Comparison of ENCODE assay signal across 9 mouse cellular contexts in the genomic region with DNA sequence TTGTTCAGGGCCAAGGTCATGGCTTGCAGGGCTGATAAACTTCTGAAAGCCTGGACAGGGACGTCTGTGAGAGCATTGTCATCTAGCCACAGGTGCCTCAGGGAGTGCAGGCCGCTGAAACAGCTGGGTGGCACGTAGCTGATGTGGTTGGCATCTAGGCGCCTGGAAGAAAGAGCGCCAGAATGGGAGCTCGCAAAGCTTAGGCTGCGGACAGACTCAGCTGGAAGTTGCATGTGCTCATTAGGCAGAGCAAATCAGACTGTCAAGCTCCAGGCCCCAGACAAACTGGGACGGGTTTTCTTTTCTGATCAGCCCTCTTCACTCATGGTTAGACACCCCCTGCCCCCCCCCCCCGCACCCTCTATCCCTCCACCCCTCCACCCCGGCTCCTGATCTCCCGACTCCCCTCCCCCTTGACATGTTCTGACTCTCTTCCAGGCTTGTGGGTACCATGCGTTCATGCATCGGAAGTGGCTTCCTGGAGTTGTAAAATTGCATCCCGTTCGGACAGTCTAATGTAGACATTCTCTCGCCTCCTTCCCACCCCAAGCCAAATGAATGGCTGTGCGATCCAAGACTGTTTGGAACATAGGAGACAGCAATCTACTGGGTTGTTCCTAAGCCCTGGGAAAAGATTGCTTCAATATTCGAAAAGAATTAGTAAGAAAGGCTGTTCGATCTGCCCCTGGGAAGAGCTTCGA.
DNase-seq lines count a peak whose midpoint lies in the region; ATAC-seq and TF ChIP-seq lines count a peak whose summit lies in the region.
"Had no signal": no experiment of that assay in that cellular context is flagged by ENCODE, and none has a peak within 500 bp of the region (broad histone marks: within the 10 kb centered on the region; RNA-seq: fewer than 3 reads in every experiment).

No protein-coding gene starts in this region.

- peak overlapping the region; percentile 35; the same call in 1 of the 2 replicates for H3K27ac ChIP-seq in gastrocnemius, adult 2 months
- peak overlapping the region; percentile 46; the same call in 1 of the 2 replicates for H3K27ac ChIP-seq in bone marrow, adult 2 months (ENCODE audit: control insufficient read depth, insufficient read depth, low read depth, low read length, poor library complexity)
- H3K27ac ChIP-seq in forebrain, embryonic 15.5 days (replicated peaks), result no peak overlapping the region
- H3K27ac ChIP-seq in liver, embryonic 13.5 days, result no peak overlapping the region
- no peak overlapping the region for H3K27ac ChIP-seq in stomach, embryonic 14.5 days (ENCODE audit: low read length)

- H3K4me2 ChIP-seq in forebrain, embryonic 15.5 days (replicated peaks), result peak overlapping the region; percentile 32
- H3K4me2 ChIP-seq in liver, embryonic 13.5 days, result peak overlapping the region; percentile 32
- peak overlapping the region; percentile 40 for H3K4me2 ChIP-seq in stomach, embryonic 14.5 days (replicated peaks; ENCODE audit: low read depth, low read length)

- intact Hi-C loops in gastrocnemius, adult 2 months (cut with DNase I), result no loop called here
- intact Hi-C loops in left cerebral cortex, postnatal 36 days (cut with DNase I), result loop anchor here (10.0 kb wide), 1 partner anchor 106 kb away; a partner anchor contains a TSS

- no peaks in the 10 kb centered on the region for H3K4me1 ChIP-seq in bone marrow, adult 2 months (ENCODE audit: control insufficient read depth, insufficient read depth, low read length)
- H3K4me1 ChIP-seq in forebrain, embryonic 15.5 days, result peaks cover 9% of the 10 kb centered on the region
- H3K4me1 ChIP-seq in liver, embryonic 13.5 days (replicated peaks), result no peaks in the 10 kb centered on the region
- H3K4me1 ChIP-seq in stomach, embryonic 14.5 days (ENCODE audit: control insufficient read depth, insufficient read depth, low read length), result no peaks in the 10 kb centered on the region

- peak overlapping the region; percentile 56 for H3K4me3 ChIP-seq in gastrocnemius, adult 2 months
- H3K4me3 ChIP-seq in bone marrow, adult 2 months (replicated peaks; ENCODE audit: control insufficient read depth, low read depth, low read length), result peak overlapping the region; percentile 37
- peak overlapping the region; percentile 16; the same call in 1 of the 2 replicates for H3K4me3 ChIP-seq in forebrain, embryonic 15.5 days
- no peak overlapping the region for H3K4me3 ChIP-seq in liver, embryonic 13.5 days (replicated peaks)
- no peak overlapping the region for H3K4me3 ChIP-seq in stomach, embryonic 14.5 days (ENCODE audit: low read depth, low read length)

- no peak for TF ChIP-seq CTCF in gastrocnemius, adult 2 months (IDR thresholded peaks at IDR 0.05)
- no peak for TF ChIP-seq CTCF in bone marrow, adult 2 months (IDR thresholded peaks at IDR 0.05; ENCODE audit: control insufficient read depth, insufficient read depth, low read length)

- no peaks in the 10 kb centered on the region for H3K36me3 ChIP-seq in forebrain, embryonic 15.5 days
- H3K36me3 ChIP-seq in liver, embryonic 13.5 days, result no peaks in the 10 kb centered on the region
- H3K36me3 ChIP-seq in stomach, embryonic 14.5 days (ENCODE audit: control insufficient read depth, insufficient read depth, low read length), result no peaks in the 10 kb centered on the region

- no peak for DNase-seq in gastrocnemius, adult 2 months
- DNase-seq in gastrocnemius, postnatal 25 days, result no peak
- DNase-seq in liver, embryonic 13.5 days, result no peak
- DNase-seq in left cerebral cortex, postnatal 36 days (ENCODE audit: low spot score in 2 of 2), result no peak
- DNase-seq in urinary bladder, postnatal 36 days (ENCODE audit: low spot score in 2 of 2), result no peak

- TF ChIP-seq POLR2A in bone marrow, adult 2 months (IDR thresholded peaks at IDR 0.05; ENCODE audit: borderline replicate concordance, control insufficient read depth, low read depth, low read length), result no peak

- 13% methylated on average over 20 of the region's 20 CpGs for WGBS in bone marrow, adult 2 months
- WGBS in forebrain, embryonic 15.5 days, result 10% methylated on average over 19 of the region's 20 CpGs
- 35% methylated on average over 20 of the region's 20 CpGs for WGBS in liver, embryonic 13.5 days (ENCODE audit: insufficient replicate concordance)
- WGBS in stomach, embryonic 14.5 days, result 21% methylated on average over 20 of the region's 20 CpGs

- no peak overlapping the region for H3K9ac ChIP-seq in forebrain, embryonic 15.5 days (replicated peaks)
- no peak overlapping the region for H3K9ac ChIP-seq in liver, embryonic 13.5 days
- no peak overlapping the region for H3K9ac ChIP-seq in stomach, embryonic 14.5 days (replicated peaks; ENCODE audit: low read depth, low read length)

- peaks cover 65% of the 10 kb centered on the region for H3K27me3 ChIP-seq in forebrain, embryonic 15.5 days
- no peaks in the 10 kb centered on the region for H3K27me3 ChIP-seq in liver, embryonic 13.5 days
- H3K27me3 ChIP-seq in stomach, embryonic 14.5 days (ENCODE audit: control insufficient read depth, insufficient read depth, low read length), result no peaks in the 10 kb centered on the region
- H3K27me3 ChIP-seq: CH12.LX had no signal

- ATAC-seq in forebrain, embryonic 15.5 days (replicated peaks), result peak; percentile 69
- no peak for ATAC-seq in liver, embryonic 13.5 days (ENCODE audit: low read depth)
- 0 out of 2 replicates have a peak, but pooled peaks have one; percentile 49 for ATAC-seq in stomach, embryonic 14.5 days (ENCODE audit: insufficient number of reproducible peaks, insufficient read depth, low FRiP score, low read depth)

- no peaks in the 10 kb centered on the region for H3K9me3 ChIP-seq in forebrain, embryonic 15.5 days
- H3K9me3 ChIP-seq in liver, embryonic 13.5 days (replicated peaks), result no peaks in the 10 kb centered on the region
- H3K9me3 ChIP-seq in stomach, embryonic 14.5 days (ENCODE audit: control insufficient read depth, low read depth, low read length), result no peaks in the 10 kb centered on the region

Comparison
In these comparisons a context has a peak if more than half of its experiments do, and no peak if none do; other contexts are left out.
1. H3K27ac ChIP-seq: peak in gastrocnemius, adult 2 months (single experiment) and bone marrow, adult 2 months (single experiment); none in forebrain, embryonic 15.5 days (single experiment), liver, embryonic 13.5 days (single experiment) and stomach, embryonic 14.5 days (single experiment).
2. H3K4me3 ChIP-seq: peak in gastrocnemius, adult 2 months (single experiment), bone marrow, adult 2 months (single experiment) and forebrain, embryonic 15.5 days (single experiment); none in liver, embryonic 13.5 days (single experiment) and stomach, embryonic 14.5 days (single experiment).
3. Peak in every context shown above with its lines, with median percentiles within 50 percentile points of each other: H3K4me2 ChIP-seq.